In genomic region chr5:54796953-54797450, GRCm38 (mm10) we compare ENCODE assay signal across 9 mouse cellular contexts.
DNase-seq lines count a peak whose midpoint lies in the region; ATAC-seq lines count a peak whose summit lies in the region.
"Had no signal": no experiment of that assay in that cellular context is flagged by ENCODE, and none has a peak within 500 bp of the region (broad histone marks: within the 10 kb centered on the region; RNA-seq: fewer than 3 reads in every experiment).

No protein-coding gene starts in this region.

- no peak overlapping the region for H3K27ac ChIP-seq in hindbrain, embryonic 11.5 days (ENCODE audit: low read depth, low read length)
- H3K27ac ChIP-seq in stomach, embryonic 15.5 days, result no peak overlapping the region
- H3K27ac ChIP-seq: lung, embryonic 15.5 days had no signal

- no peaks in the 10 kb centered on the region for H3K27me3 ChIP-seq in hindbrain, embryonic 11.5 days (ENCODE audit: control insufficient read depth, insufficient read depth, low read length)
- no peaks in the 10 kb centered on the region for H3K27me3 ChIP-seq in stomach, embryonic 15.5 days (replicated peaks)
- H3K27me3 ChIP-seq: lung, embryonic 15.5 days had no signal

- peak; percentile 16 for DNase-seq in ovary, postnatal 36 days (ENCODE audit: low spot score)
- DNase-seq in ovary, adult 18-20 months (ENCODE audit: low spot score), result no peak
- DNase-seq in embryo, embryonic 10 days (ENCODE audit: low spot score), result peak; percentile 75
- DNase-seq in hindbrain, embryonic 11.5 days (ENCODE audit: low spot score), result peak; percentile 70
- peak; percentile 65 to 81 for DNase-seq in layer of hippocampus, postnatal 10 days (ENCODE audit: low spot score in 2 of 2)

- ATAC-seq in hindbrain, embryonic 11.5 days (ENCODE audit: low FRiP score), result peak; percentile 95
- ATAC-seq in megakaryocyte progenitor cell, adult 5-6 weeks (replicated peaks; ENCODE audit: poor library complexity), result 0 out of 2 replicates have a peak, but pooled peaks have one; percentile 42
- peak; percentile 58; the same call in 1 of the 2 replicates for ATAC-seq in stomach, embryonic 15.5 days (ENCODE audit: insufficient read depth, low FRiP score, low read depth)
- ATAC-seq in megakaryocyte-erythroid progenitor cell, adult 5-6 weeks (replicated peaks; ENCODE audit: low FRiP score, low TSS enrichment, poor library complexity, severe bottlenecking), result no peak

- H3K4me2 ChIP-seq in hindbrain, embryonic 11.5 days (replicated peaks; ENCODE audit: low read depth, low read length), result no peak overlapping the region
- H3K4me2 ChIP-seq in stomach, embryonic 15.5 days, result no peak overlapping the region
- H3K4me2 ChIP-seq: lung, embryonic 15.5 days had no signal

- WGBS in hindbrain, embryonic 11.5 days, result 40% methylated on average over 6 of the region's 6 CpGs
- 33% methylated on average over 6 of the region's 6 CpGs for WGBS in stomach, embryonic 15.5 days

- no peak overlapping the region for H3K9ac ChIP-seq in hindbrain, embryonic 11.5 days (ENCODE audit: low read depth, low read length)
- no peak overlapping the region for H3K9ac ChIP-seq in stomach, embryonic 15.5 days
- H3K9ac ChIP-seq: lung, embryonic 15.5 days had no signal

- H3K4me1 ChIP-seq in hindbrain, embryonic 11.5 days (replicated peaks; ENCODE audit: control insufficient read depth, insufficient read depth, low read length), result no peaks in the 10 kb centered on the region
- no peaks in the 10 kb centered on the region for H3K4me1 ChIP-seq in stomach, embryonic 15.5 days
- H3K4me1 ChIP-seq: lung, embryonic 15.5 days had no signal

- no peaks in the 10 kb centered on the region for H3K36me3 ChIP-seq in hindbrain, embryonic 11.5 days (ENCODE audit: control insufficient read depth, insufficient read depth, low read length)
- no peaks in the 10 kb centered on the region for H3K36me3 ChIP-seq in stomach, embryonic 15.5 days
- H3K36me3 ChIP-seq: lung, embryonic 15.5 days had no signal

- H3K9me3 ChIP-seq in hindbrain, embryonic 11.5 days (ENCODE audit: control insufficient read depth, low read length), result no peaks in the 10 kb centered on the region
- no peaks in the 10 kb centered on the region for H3K9me3 ChIP-seq in stomach, embryonic 15.5 days
- H3K9me3 ChIP-seq: lung, embryonic 15.5 days had no signal

- H3K4me3 ChIP-seq in hindbrain, embryonic 11.5 days (ENCODE audit: low read depth, low read length), result no peak overlapping the region
- H3K4me3 ChIP-seq in stomach, embryonic 15.5 days (replicated peaks), result no peak overlapping the region
- H3K4me3 ChIP-seq: lung, embryonic 15.5 days had no signal
